Mouse (Mus musculus): ENCODE results near the gene Spata33. TPM values are rescaled to one million over a fixed set of nuclear protein-coding genes. Genes with fewer than 3 reads are reported as not detected.
A peak's percentile ranks its signal among the peaks of the same experiment; 100 is the strongest.
"Not testable (repeated sequence)": the region's sequence is repeated elsewhere in the genome, so short reads cannot be mapped to it uniquely, and the experiment has no call there.

Gene Spata33
- total and polyA plus RNA-seq, 2 experiments: 0.13 to 0.28 TPM

GRCm38 (mm10) chr8:123224278-123225266, 11.9 kb downstream of the Spata33 start, which contains the start of gene Cdk10:
Gene Cdk10 (plus strand): TSS chr8:123224842.
- peak; percentile 86 for DNase-seq (ENCODE audit: extremely low read depth, low read depth, low spot score)
- no peaks in the 10 kb centered on the region for H3K36me3 ChIP-seq (ENCODE audit: control insufficient read depth, insufficient read depth, low read length)
- peak within 1 kb of the TSS; percentile 88 for H3K9ac ChIP-seq (ENCODE audit: low read depth, low read length)
- H3K27ac ChIP-seq (replicated peaks; ENCODE audit: insufficient read depth, low read depth, low read length): peak within 1 kb of the TSS; percentile 79
- TF ChIP-seq POLR2A (IDR thresholded peaks at IDR 0.05; ENCODE audit: extremely low read depth, insufficient read depth, low read length): peak; percentile 77
- TF ChIP-seq CTCF (IDR thresholded peaks at IDR 0.05; ENCODE audit: low read depth, low read length): no peak
- no peaks in the 10 kb centered on the region; the same call in 1 of the 2 replicates for H3K79me2 ChIP-seq (ENCODE audit: control insufficient read depth, insufficient read depth, low read length)
- H3K4me3 ChIP-seq (ENCODE audit: insufficient read depth, low read depth, low read length): peak within 1 kb of the TSS; percentile 84
- H3K27me3 ChIP-seq (ENCODE audit: control insufficient read depth, insufficient read depth, low read length): no peaks in the 10 kb centered on the region
- WGBS: 2% methylated on average over 59 of the region's 59 CpGs
- H3K4me1 ChIP-seq (ENCODE audit: control insufficient read depth, insufficient read depth, low read length): peaks cover 3% of the 10 kb centered on the region

GRCm38 (mm10) chr8:123228416-123228815, 15.8 kb downstream of the Spata33 start:
- H3K27ac ChIP-seq (replicated peaks; ENCODE audit: insufficient read depth, low read depth, low read length): no peak overlapping the region
- no peak overlapping the region for H3K4me3 ChIP-seq (ENCODE audit: insufficient read depth, low read depth, low read length)
- no peaks in the 10 kb centered on the region for H3K36me3 ChIP-seq (ENCODE audit: control insufficient read depth, insufficient read depth, low read length)
- no peak for DNase-seq (ENCODE audit: extremely low read depth, low read depth, low spot score)
- TF ChIP-seq CTCF (IDR thresholded peaks at IDR 0.05; ENCODE audit: low read depth, low read length) (no peak), POLR2A (IDR thresholded peaks at IDR 0.05; ENCODE audit: extremely low read depth, insufficient read depth, low read length) (no peak)
- H3K79me2 ChIP-seq (ENCODE audit: control insufficient read depth, insufficient read depth, low read length): no peaks in the 10 kb centered on the region; the same call in 1 of the 2 replicates
- no peaks in the 10 kb centered on the region for H3K27me3 ChIP-seq (ENCODE audit: control insufficient read depth, insufficient read depth, low read length)
- 95% methylated on average over 1 of the region's 1 CpGs for WGBS
- H3K9ac ChIP-seq (ENCODE audit: low read depth, low read length): no peak overlapping the region
- peaks cover 5% of the 10 kb centered on the region for H3K4me1 ChIP-seq (ENCODE audit: control insufficient read depth, insufficient read depth, low read length)

- not testable (repeated sequence) for H3K4me3 ChIP-seq (ENCODE audit: insufficient read depth, low read depth, low read length); H3K79me2 ChIP-seq (ENCODE audit: control insufficient read depth, insufficient read depth, low read length); H3K36me3 ChIP-seq (ENCODE audit: control insufficient read depth, insufficient read depth, low read length); H3K27ac ChIP-seq (replicated peaks; ENCODE audit: insufficient read depth, low read depth, low read length); DNase-seq (ENCODE audit: extremely low read depth, low read depth, low spot score); H3K9ac ChIP-seq (ENCODE audit: low read depth, low read length); H3K27me3 ChIP-seq (ENCODE audit: control insufficient read depth, insufficient read depth, low read length)
- 77% methylated on average over 11 of the region's 11 CpGs for WGBS
- H3K4me1 ChIP-seq (ENCODE audit: control insufficient read depth, insufficient read depth, low read length): peaks cover 13% of the 10 kb centered on the region
These were observed 17.7 kb downstream of the Spata33 start for GRCm38 (mm10) chr8:123230326-123230725.

- no peak overlapping the region for H3K4me3 ChIP-seq (ENCODE audit: insufficient read depth, low read depth, low read length)
- no peaks in the 10 kb centered on the region for H3K27me3 ChIP-seq (ENCODE audit: control insufficient read depth, insufficient read depth, low read length)
- peaks cover 5% of the 10 kb centered on the region; the same call in 1 of the 2 replicates for H3K79me2 ChIP-seq (ENCODE audit: control insufficient read depth, insufficient read depth, low read length)
- H3K36me3 ChIP-seq (ENCODE audit: control insufficient read depth, insufficient read depth, low read length): no peaks in the 10 kb centered on the region
- 39% methylated on average over 5 of the region's 5 CpGs for WGBS
- peak; percentile 24 for DNase-seq (ENCODE audit: extremely low read depth, low read depth, low spot score)
- H3K4me1 ChIP-seq (ENCODE audit: control insufficient read depth, insufficient read depth, low read length): peaks cover 14% of the 10 kb centered on the region
- H3K27ac ChIP-seq (replicated peaks; ENCODE audit: insufficient read depth, low read depth, low read length): no peak overlapping the region
- no peak overlapping the region for H3K9ac ChIP-seq (ENCODE audit: low read depth, low read length)
- TF ChIP-seq CTCF (IDR thresholded peaks at IDR 0.05; ENCODE audit: low read depth, low read length) (peak; percentile 28), POLR2A (IDR thresholded peaks at IDR 0.05; ENCODE audit: extremely low read depth, insufficient read depth, low read length) (no peak)
These were observed 19.1 kb downstream of the Spata33 start for GRCm38 (mm10) chr8:123231742-123232141.

- no peak for TF ChIP-seq POLR2A (IDR thresholded peaks at IDR 0.05; ENCODE audit: extremely low read depth, insufficient read depth, low read length)
- no peak for TF ChIP-seq CTCF (IDR thresholded peaks at IDR 0.05; ENCODE audit: low read depth, low read length)
- DNase-seq (ENCODE audit: extremely low read depth, low read depth, low spot score): peak; percentile 19
- Histone ChIP-seq H3K27ac (replicated peaks; ENCODE audit: insufficient read depth, low read depth, low read length) (no peak overlapping the region), H3K36me3 (ENCODE audit: control insufficient read depth, insufficient read depth, low read length) (no peaks in the 10 kb centered on the region), H3K9ac (ENCODE audit: low read depth, low read length) (no peak overlapping the region), H3K27me3 (ENCODE audit: control insufficient read depth, insufficient read depth, low read length) (no peaks in the 10 kb centered on the region), H3K79me2 (ENCODE audit: control insufficient read depth, insufficient read depth, low read length) (peaks cover 5% of the 10 kb centered on the region; the same call in 1 of the 2 replicates), H3K4me1 (ENCODE audit: control insufficient read depth, insufficient read depth, low read length) (peaks cover 17% of the 10 kb centered on the region), H3K4me3 (ENCODE audit: insufficient read depth, low read depth, low read length) (no peak overlapping the region)
- WGBS: 45% methylated on average over 7 of the region's 7 CpGs
These were observed 19.9 kb downstream of the Spata33 start for GRCm38 (mm10) chr8:123232553-123232952.

- Histone ChIP-seq H3K27ac (replicated peaks; ENCODE audit: insufficient read depth, low read depth, low read length) (no peak overlapping the region), H3K27me3 (ENCODE audit: control insufficient read depth, insufficient read depth, low read length) (no peaks in the 10 kb centered on the region), H3K79me2 (ENCODE audit: control insufficient read depth, insufficient read depth, low read length) (peaks cover 5% of the 10 kb centered on the region; the same call in 1 of the 2 replicates), H3K9ac (ENCODE audit: low read depth, low read length) (no peak overlapping the region), H3K4me1 (ENCODE audit: control insufficient read depth, insufficient read depth, low read length) (peaks cover 17% of the 10 kb centered on the region), H3K36me3 (ENCODE audit: control insufficient read depth, insufficient read depth, low read length) (no peaks in the 10 kb centered on the region), H3K4me3 (ENCODE audit: insufficient read depth, low read depth, low read length) (no peak overlapping the region)
- 76% methylated on average over 13 of the region's 13 CpGs for WGBS
- TF ChIP-seq CTCF (IDR thresholded peaks at IDR 0.05; ENCODE audit: low read depth, low read length) (no peak), POLR2A (IDR thresholded peaks at IDR 0.05; ENCODE audit: extremely low read depth, insufficient read depth, low read length) (no peak)
- no peak for DNase-seq (ENCODE audit: extremely low read depth, low read depth, low spot score)
These were observed 20.7 kb downstream of the Spata33 start for GRCm38 (mm10) chr8:123233300-123233699.

Measured in liver, adult 2 months (tissue).